Mouse (Mus musculus): Measurements from ENCODE around the gene Pdcd2.
A peak's percentile ranks its signal among the peaks of the same experiment; 100 is the strongest.
"Not testable (repeated sequence)": the region's sequence is repeated elsewhere in the genome, so short reads cannot be mapped to it uniquely, and the experiment has no call there.

Gene Pdcd2

GRCm38 (mm10) chr17:15526986-15527810 is at the start of gene Pdcd2:
Gene Pdcd2, minus strand, starts transcription at chr17:15527301.
- peak; percentile 98 for DNase-seq (ENCODE audit: low read depth, low spot score)

DNA sequence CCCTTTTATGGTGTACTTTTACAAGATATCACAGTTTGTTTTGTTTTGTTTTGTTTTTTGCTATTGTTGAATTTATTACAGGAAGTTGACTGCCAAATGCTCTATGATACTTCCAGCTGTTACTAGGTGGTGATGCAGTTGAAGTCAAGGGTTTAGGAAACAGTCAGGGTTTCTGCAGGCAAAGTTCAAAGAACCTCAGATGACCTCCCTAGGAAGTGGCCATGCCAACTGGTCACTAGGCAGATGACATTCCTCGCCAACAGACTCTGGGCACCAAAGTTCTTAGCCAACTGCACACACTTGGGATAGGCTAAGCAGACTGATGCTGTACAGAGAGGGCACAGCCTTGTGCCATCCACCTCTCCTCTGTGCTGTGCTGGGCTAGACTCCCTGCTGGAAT is 48.0 kb upstream of the Pdcd2 start:
- no peak for DNase-seq (ENCODE audit: low read depth, low spot score)

GRCm38 (mm10) chr17:15566908-15567307 is 39.8 kb upstream of the Pdcd2 start:
- no peak for DNase-seq (ENCODE audit: low read depth, low spot score)

DNA sequence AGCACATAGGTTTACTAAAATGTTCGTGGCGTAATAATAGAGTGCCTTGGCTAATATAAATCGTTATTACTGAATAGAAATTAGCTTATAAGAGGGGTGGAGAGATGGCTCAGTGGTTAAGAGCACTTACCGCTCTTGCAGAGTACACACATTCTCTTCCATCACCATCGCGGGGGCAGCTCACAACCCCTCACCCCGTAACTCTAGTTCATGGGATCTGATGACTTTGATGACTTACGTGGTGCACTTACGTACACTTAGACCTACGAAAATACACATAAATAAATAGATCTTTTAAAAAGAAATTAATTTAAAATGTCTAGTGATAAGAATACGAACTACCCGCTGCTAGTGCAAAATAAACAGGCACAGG is 37.8 kb upstream of the Pdcd2 start:
- no peak for DNase-seq (ENCODE audit: low read depth, low spot score)

DNA sequence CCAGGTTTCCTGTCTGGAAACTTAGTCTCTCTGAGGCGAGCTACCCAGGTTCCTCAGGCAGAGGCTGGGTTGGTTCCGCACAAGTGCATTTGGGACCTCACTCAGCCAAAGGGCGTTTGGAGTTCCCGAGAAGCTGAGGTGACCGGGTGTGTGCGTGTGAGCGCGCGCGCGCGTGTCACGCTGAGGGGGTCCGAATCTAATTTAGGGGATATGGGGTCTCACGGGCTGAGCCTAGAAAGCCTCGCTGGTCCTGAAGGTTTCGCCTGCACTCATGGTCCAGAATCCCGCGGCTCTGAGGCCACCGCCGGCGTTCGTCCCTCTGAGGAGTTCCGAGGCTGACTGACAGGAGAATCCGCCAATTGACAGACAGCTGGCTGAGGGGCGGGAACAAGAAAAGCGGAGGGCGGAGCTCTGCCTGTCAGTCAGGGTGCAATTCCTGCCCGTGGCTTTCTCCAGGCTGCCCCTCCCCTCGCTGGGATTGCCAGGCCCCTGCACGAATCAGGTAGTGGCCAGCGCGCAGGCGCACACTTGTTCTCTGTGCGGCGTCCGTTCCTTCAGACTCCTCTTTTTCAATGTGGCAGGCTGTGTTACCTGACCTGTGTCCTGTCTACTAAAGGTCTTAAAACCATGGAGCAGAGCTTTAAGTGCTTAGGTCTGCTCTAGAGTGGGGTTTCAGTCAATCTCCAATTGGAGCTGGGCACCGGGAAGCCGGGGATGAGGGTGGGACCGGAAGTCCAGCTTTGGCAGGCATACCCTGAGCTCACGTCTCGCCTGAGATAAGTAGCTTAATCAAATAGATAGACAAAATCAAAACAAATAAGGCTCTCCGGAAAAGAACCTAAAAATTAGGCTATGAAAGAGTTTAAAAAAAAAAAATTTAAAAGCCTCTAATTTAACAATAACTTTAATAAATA is 37.2 kb upstream of the Pdcd2 start, which contains the start of gene Prdm9:
Prdm9 (minus strand) TSS at position 341 of the 914 bp plus-strand sequence.
- peak; percentile 92 for DNase-seq (ENCODE audit: low read depth, low spot score)

DNA sequence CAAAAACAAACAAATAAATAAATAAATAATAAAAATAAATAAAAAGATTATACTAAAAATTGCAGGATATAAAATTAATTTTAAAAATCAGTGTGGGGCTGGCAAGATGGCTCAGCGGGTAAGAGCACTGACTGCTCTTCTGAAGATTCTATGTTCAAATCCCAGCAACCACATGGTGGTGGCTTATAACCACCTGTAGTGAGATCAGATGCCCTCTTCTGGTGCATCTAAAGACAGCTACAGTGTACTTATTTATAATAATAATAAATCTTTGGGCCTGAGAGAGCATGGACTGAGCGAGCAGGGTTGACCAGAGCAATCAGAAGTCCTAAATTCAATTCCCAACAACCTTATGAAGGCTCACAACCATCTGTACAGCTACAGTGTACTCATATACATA is 32.8 kb upstream of the Pdcd2 start:
- DNase-seq (ENCODE audit: low read depth, low spot score) = no peak

DNA sequence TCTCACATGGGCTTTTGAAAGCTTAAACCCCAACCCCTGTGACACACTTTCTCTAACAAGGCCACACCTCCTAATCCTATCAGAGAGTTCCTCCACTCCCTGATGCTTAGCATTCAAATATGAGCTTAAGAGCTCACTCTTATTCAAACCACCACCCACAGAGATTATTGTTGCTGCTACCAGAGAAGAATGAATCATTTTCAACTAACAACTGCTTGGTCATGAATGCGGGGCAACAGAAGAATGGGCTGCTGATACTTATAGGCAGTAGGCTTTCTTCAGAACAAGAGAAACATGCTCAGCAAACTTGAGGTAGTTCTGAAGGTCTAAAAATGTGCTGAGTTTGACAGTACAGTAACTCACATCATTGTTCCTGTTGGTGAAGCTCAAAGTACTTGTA is 22.6 kb upstream of the Pdcd2 start:
- no peak for DNase-seq (ENCODE audit: low read depth, low spot score)

- DNase-seq (ENCODE audit: low read depth, low spot score) = no peak
Measured at GRCm38 (mm10) chr17:15546440-15546839, 19.3 kb upstream of the Pdcd2 start.

DNA sequence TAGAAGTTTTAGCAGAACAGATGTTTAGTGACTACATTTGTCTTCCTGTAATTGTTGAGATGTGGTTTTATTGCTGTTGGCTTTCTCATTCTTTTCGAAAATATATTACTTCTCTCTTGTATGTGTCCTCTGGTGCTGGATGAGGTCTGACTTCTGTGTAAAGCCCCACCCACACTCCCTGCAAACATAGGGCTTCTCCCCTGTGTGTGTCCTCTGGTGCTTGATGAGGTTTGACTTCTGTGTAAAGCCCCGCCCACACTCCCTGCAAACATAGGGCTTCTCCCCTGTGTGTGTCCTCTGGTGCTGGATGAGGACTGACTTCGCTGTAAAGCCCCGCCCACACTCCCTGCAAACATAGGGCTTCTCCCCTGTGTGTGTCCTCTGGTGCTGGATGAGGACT is 16.8 kb upstream of the Pdcd2 start:
- not testable (repeated sequence) for DNase-seq (ENCODE audit: low read depth, low spot score)

DNA sequence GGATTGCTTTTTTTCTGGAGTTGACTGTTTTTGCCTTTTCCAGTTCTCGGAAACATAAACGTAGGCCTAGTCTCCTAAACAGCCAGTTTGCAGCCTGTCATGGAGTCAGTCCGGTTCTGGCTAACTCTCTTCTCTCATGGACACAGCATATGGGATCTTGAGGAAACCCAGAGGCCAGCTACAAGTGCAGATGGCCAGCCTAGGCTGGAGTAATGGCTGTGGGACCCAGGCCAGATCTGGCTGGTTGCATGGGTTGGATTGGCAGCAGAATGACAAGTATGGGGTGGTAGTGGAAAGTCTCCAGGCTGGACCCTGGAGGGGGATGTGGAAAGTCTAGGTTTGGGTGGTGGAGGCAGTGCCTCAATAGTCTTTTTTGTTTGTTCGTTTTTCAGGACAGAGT is 13.2 kb upstream of the Pdcd2 start:
- no peak for DNase-seq (ENCODE audit: low read depth, low spot score)

DNA sequence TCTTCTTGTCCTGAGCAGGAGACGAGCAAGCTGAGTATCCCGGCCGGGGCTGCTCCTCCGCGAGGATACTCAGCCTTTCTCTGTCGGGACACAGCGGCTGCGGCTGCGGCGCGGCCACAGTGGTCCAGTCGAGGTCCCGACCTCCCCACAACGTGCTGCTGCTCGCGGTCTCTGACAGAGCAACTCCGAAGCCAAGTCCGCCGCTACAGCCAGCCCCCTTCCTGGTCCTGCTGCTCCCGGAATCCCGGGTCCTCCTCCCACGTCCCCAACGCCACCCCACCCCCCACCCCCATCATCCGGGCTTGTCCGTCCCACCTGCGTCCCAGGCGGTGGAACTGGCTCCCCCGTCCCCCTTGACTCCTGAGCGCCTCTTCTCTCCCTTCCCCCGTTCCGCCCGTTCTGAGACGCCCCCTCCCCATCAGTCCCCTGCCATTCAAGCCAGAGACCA is 9.4 kb upstream of the Pdcd2 start:
- DNase-seq (ENCODE audit: low read depth, low spot score) = no peak

- DNase-seq (ENCODE audit: low read depth, low spot score) = no peak
Measured at GRCm38 (mm10) chr17:15535943-15536342, 8.8 kb upstream of the Pdcd2 start.

DNA sequence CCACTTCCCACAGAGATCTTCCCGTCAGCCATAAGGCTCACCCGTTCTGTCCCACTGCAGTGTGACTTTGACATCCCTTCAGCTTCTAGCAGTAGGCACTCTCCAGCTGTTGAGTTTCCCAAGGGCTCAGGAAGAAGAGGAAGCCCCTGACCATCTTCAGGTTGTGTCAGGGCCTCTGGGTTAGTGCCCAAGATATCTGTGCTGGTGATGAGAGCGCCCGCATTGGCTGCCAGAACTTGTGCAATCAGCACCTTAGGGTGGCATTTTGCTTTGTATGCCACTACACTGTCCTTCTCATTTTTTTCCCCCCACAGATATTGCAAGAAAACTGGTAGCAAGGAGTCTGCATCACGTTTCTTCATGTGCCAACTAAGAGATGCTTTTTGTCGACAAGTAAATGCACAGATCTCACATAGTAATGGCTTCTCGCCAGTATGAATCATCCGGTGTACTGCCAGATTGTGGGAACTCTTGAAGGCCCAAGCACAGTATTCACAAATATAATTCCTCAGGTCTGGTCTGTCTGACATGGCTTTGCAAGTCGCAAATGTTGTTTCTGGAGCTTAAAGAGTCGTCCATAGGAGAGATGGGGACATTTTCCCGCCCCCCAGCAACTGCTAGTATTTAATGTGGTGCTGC is 8.2 kb upstream of the Pdcd2 start:
- peak; percentile 82 for DNase-seq (ENCODE audit: low read depth, low spot score)

- peak; percentile 69 for DNase-seq (ENCODE audit: low read depth, low spot score)
Measured at GRCm38 (mm10) chr17:15530141-15530540, 3.0 kb upstream of the Pdcd2 start.

GRCm38 (mm10) chr17:15528887-15529286 is 1.8 kb upstream of the Pdcd2 start:
- DNase-seq (ENCODE audit: low read depth, low spot score) = no peak

- DNase-seq (ENCODE audit: low read depth, low spot score) = no peak
Measured at GRCm38 (mm10) chr17:15527811-15528136, 673 bp upstream of the Pdcd2 start.

- peak; percentile 31 for DNase-seq (ENCODE audit: low read depth, low spot score)
Measured at GRCm38 (mm10) chr17:15526304-15526703, 797 bp downstream of the Pdcd2 start.

DNA sequence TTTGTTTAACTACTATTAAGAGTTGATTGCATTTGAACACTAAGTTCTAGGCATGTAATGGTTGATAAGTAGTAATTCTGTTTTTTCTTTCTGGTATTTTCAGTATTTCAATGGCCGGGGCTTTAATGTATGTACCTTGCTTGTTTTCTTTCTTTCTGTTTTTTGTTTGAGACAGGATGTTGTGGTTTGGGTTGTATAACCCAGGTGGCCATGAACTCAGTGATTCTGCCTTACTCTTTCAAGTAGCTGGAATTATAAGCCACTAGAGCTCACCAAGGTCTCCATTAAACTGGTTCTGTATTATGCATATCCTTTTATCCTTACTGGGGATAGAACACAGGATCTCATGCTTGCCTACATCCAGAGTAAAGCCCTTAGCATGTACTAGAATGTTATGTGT is 8.3 kb downstream of the Pdcd2 start:
- no peak for DNase-seq (ENCODE audit: low read depth, low spot score)

DNA sequence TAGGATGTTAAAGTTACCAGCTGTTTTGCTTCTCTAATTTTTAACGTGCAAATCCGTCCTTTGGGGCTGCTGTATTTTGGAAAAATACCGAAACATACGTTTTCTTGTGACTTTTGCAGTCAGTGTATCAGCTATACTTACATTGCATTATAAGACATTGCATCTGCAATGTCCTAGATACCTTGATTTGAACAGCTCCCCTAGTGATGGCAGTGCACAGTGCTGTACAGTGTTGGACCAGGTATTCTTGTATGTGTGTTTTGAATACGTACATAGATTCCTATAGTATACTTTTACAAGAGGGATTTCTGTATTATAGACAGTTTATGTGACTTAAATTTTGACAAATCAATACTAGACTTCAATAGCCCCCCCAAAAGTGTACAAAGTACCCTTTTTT is 8.9 kb downstream of the Pdcd2 start:
- DNase-seq (ENCODE audit: low read depth, low spot score) = no peak

GRCm38 (mm10) chr17:15517776-15518175 is 9.3 kb downstream of the Pdcd2 start:
- no peak for DNase-seq (ENCODE audit: low read depth, low spot score)

GRCm38 (mm10) chr17:15510694-15511093 is 16.4 kb downstream of the Pdcd2 start:
- DNase-seq (ENCODE audit: low read depth, low spot score) = peak; percentile 94

All from 3T3-L1 (cell line).